Mouse (Mus musculus) forebrain, postnatal 0 days (tissue): ENCODE measurements around the gene 1700016C15Rik. TPM values are rescaled to one million over a fixed set of nuclear protein-coding genes. Genes with fewer than 3 reads are reported as not detected.

Experiments used
- ATAC-seq: fragments of 200-750 bp; cut with Nextera tagmentation; 2 replicates; pipeline ENCODE4 v1.8.0; 2017; ENCODE audit warnings: mild to moderate bottlenecking, moderate library complexity
- DNase-seq: peaks from one replicate; pipeline ENCODE4 v3.0.0-alpha.2; 2015
- H3K27ac ChIP-seq: fragments of 300-500 bp; sonication (generic); 2 replicates; pipeline ENCODE4 v1.5.1; 2014; ENCODE audit warnings: low read depth, mild to moderate bottlenecking, antibody characterized with exemption, low read length, moderate library complexity, mixed read lengths
- H3K27me3 ChIP-seq: fragments of 300-500 bp; sonication (generic); 2 replicates; pipeline ENCODE4 v1.6.1; 2014; ENCODE audit warnings: mild to moderate bottlenecking, low read length, mixed read lengths; ENCODE audit not compliant: insufficient read depth
- H3K36me3 ChIP-seq: fragments of 300-500 bp; sonication (generic); 2 replicates; pipeline ENCODE4 v1.6.1; 2014; ENCODE audit warnings: mild to moderate bottlenecking, moderate library complexity; ENCODE audit not compliant: insufficient read depth
- H3K4me1 ChIP-seq: fragments of 300-500 bp; sonication (generic); 2 replicates; pipeline ENCODE4 v1.6.1; 2014; ENCODE audit warnings: antibody characterized with exemption; ENCODE audit not compliant: insufficient read depth
- H3K4me2 ChIP-seq: fragments of 300-500 bp; sonication (generic); 2 replicates; pipeline ENCODE4 v1.6.1; 2014; ENCODE audit warnings: low read depth, mild to moderate bottlenecking, moderate library complexity
- H3K4me3 ChIP-seq: fragments of 300-500 bp; sonication (generic); 2 replicates; pipeline ENCODE4 v1.5.1; 2014; ENCODE audit warnings: low read depth, low read length, mixed read lengths
- H3K9ac ChIP-seq: fragments of 300-500 bp; sonication (generic); 2 replicates; pipeline ENCODE4 v1.6.1; 2014; ENCODE audit warnings: mild to moderate bottlenecking
- H3K9me3 ChIP-seq: fragments of 300-500 bp; sonication (generic); 2 replicates; pipeline ENCODE4 v1.6.1; 2016; ENCODE audit warnings: low read length
- CTCF ChIP-seq: sonication (generic); IDR thresholded peaks from 2 replicates; pipeline ENCODE4 v1.5.1; 2016; ENCODE audit warnings: antibody characterized with exemption, control low read depth, low read depth
- WGBS: fragments of 180-500 bp; shearing (Covaris S2); extraction: QIAGEN DNeasy Blood & Tissue Kit; methylation state at CpG from one replicate; pipeline ENCODE4 v1.1.7; 2014; 5-methylcytosine and 5-hydroxymethylcytosine counted together
- polyA plus RNA-seq: library from polyadenylated mRNA; unstranded; fragments of >200 nt; fragmentation: Nextera tagmentation; extraction: Ambion mirVana; gene quantifications from 2 replicates; pipeline ENCODE4 v1.2.1, GENCODE M21; 2015
- total RNA-seq: library from RNA; depleted of rRNA; stranded (reverse); fragments of >200 nt; gene quantifications from 2 replicates; pipeline ENCODE4 v1.2.3, GENCODE M21; 2014

1700016C15Rik gene
- total and polyA plus RNA-seq, 2 experiments from 2014 or later, result 0.21 TPM; not detected in 1

- 78% methylated on average over 7 of the region's 7 CpGs for WGBS
- Histone ChIP-seq H3K36me3 (no peaks in the 10 kb centered on the region), H3K4me3 (no peak overlapping the region), H3K27me3 (no peaks in the 10 kb centered on the region), H3K4me2 (no peak overlapping the region), H3K9ac (no peak overlapping the region), H3K9me3 (no peaks in the 10 kb centered on the region), H3K27ac (no peak overlapping the region), H3K4me1 (no peaks in the 10 kb centered on the region)
- no peak for TF ChIP-seq CTCF
- ATAC-seq (no peak), DNase-seq (no peak)
Observed at GRCm38 (mm10) chr1:177717057-177717835, 12.4 kb upstream of the 1700016C15Rik start.

DNA sequence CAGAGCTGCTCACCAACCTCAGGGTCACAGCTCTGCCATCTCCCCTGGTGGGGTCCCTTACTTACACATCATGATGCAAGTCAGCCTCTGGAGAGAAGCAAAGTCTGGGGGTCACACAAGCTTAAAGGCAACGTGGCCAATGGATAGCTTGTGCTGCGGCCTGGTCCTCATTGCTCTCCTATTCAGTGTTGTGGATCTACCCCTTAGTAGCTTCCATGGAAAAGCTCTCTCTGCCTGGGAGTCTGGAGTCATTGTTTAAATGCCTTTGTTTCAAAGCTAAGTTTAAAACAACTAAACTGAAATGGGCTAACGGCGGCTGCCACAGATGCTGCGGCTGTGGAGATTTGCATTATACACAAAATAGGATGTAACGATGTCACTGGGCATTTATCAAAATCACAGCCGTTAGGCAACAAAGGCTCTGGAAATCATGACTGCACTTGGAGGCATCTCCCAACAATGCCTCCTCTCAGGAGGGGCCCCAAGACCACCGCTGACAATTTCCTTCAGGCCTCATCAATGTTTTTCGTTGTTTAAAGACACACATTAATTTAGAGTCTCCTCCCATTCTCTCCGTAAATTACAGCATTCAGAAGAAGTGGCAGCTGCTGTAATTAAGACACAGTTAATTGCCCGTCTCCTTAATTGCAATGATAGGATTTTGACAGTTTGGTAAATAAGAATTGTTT, 11.1 kb upstream of the 1700016C15Rik start:
- Histone ChIP-seq H3K9me3 (no peaks in the 10 kb centered on the region), H3K27ac (no peak overlapping the region), H3K4me2 (no peak overlapping the region), H3K36me3 (no peaks in the 10 kb centered on the region), H3K9ac (no peak overlapping the region), H3K4me3 (no peak overlapping the region), H3K4me1 (no peaks in the 10 kb centered on the region), H3K27me3 (no peaks in the 10 kb centered on the region)
- peak; percentile 84 for ATAC-seq
- DNase-seq, result peak; percentile 35
- TF ChIP-seq CTCF, result no peak
- WGBS, result 26% methylated on average over 11 of the region's 11 CpGs

GRCm38 (mm10) chr1:177719029-177719427, 10.6 kb upstream of the 1700016C15Rik start:
- Histone ChIP-seq H3K4me3 (no peak overlapping the region), H3K9ac (no peak overlapping the region), H3K27ac (no peak overlapping the region), H3K9me3 (no peaks in the 10 kb centered on the region), H3K4me2 (no peak overlapping the region), H3K27me3 (no peaks in the 10 kb centered on the region), H3K36me3 (no peaks in the 10 kb centered on the region), H3K4me1 (no peaks in the 10 kb centered on the region)
- ATAC-seq, result peak; percentile 7; the same call in 1 of the 2 replicates
- TF ChIP-seq CTCF, result no peak
- WGBS, result 75% methylated on average over 3 of the region's 3 CpGs
- no peak for DNase-seq

DNA sequence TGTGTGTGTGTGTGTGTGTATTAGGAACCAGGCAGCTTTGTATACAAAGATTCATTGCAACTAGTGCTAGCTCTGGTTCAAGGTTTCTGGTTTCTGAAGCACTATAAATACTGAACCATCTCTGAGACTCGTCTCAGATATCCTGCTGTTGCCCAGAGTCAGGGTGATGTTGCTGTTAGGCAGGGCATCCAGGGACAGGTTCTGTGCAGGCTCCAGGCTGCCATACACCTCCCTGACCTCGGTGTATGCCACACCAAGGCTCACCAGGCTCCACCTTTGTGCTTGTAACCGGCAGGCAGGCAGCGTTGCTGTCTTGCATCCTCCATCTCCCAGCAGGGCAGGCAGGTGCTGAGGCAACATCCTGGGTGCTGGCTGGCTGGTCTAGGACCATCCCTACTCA, 5.8 kb upstream of the 1700016C15Rik start:
- Histone ChIP-seq H3K4me1 (no peaks in the 10 kb centered on the region), H3K4me3 (no peak overlapping the region), H3K36me3 (no peaks in the 10 kb centered on the region), H3K27ac (no peak overlapping the region), H3K9ac (no peak overlapping the region), H3K4me2 (no peak overlapping the region), H3K9me3 (no peaks in the 10 kb centered on the region), H3K27me3 (no peaks in the 10 kb centered on the region)
- 78% methylated on average over 4 of the region's 4 CpGs for WGBS
- no peak for ATAC-seq
- TF ChIP-seq CTCF, result no peak
- no peak for DNase-seq

DNA sequence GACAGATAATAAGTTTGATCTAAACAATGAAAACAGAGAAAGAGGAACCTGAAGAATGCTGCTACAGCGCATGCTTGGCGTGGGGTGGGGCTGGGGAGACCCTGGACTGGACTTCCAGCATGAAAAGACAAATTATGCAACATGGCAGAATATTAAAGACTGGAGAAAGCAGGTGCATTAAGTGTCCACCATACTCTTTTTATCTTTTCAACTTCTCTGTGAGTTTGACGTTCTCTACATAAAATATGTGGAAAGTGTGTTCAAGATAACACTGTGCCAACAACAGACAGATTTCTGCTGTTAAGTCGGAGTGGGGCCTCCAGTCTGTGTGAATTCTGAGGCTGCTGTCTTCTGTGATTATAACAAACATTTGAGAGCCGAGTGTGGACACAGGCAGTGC, 2.7 kb upstream of the 1700016C15Rik start:
- no peak overlapping the region for H3K4me3 ChIP-seq
- 0 out of 2 replicates have a peak, but pooled peaks cover 5% of the 10 kb centered on the region for H3K9me3 ChIP-seq
- H3K4me2 ChIP-seq, result no peak overlapping the region
- H3K27ac ChIP-seq, result no peak overlapping the region
- DNase-seq (no peak), ATAC-seq (no peak)
- WGBS, result 75% methylated on average over 5 of the region's 5 CpGs
- no peaks in the 10 kb centered on the region for H3K27me3 ChIP-seq
- no peaks in the 10 kb centered on the region for H3K36me3 ChIP-seq
- H3K9ac ChIP-seq, result no peak overlapping the region
- no peak for TF ChIP-seq CTCF
- H3K4me1 ChIP-seq, result no peaks in the 10 kb centered on the region

DNA sequence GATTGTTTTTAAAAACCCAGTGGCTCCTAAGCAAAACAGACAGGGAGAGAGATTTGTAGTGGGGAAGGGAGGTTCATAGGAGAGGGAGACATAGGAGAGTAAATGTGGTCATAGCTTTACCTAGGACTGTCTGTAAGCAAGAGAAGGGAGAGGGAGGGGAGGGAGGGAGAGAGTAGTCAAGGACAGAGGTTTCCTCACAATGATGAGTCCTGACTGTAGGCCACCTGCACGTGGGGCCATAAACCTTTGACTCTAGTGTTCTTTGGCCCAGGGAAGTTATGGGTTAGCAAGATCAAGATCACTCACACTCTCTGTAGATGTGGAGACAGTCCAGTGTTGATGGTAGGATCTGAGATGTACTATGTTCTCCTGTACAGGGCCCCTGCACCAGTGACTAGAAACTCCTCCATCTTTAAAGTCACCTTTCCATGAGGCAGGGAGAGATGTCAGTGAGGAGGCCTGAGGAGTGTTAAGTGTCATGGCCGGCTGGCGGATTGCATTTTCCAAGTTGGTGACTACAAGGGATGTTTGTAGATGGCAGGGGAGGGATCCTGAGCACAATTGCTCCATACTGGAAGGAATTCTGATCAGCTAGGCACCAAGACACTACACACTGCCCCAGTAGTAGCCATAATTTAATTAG, 1.6 kb upstream of the 1700016C15Rik start:
- Histone ChIP-seq H3K4me2 (no peak overlapping the region), H3K36me3 (no peaks in the 10 kb centered on the region), H3K9me3 (0 out of 2 replicates have a peak, but pooled peaks cover 5% of the 10 kb centered on the region), H3K27ac (no peak overlapping the region), H3K4me1 (no peaks in the 10 kb centered on the region), H3K4me3 (no peak overlapping the region), H3K27me3 (no peaks in the 10 kb centered on the region), H3K9ac (no peak overlapping the region)
- WGBS, result 95% methylated on average over 3 of the region's 3 CpGs
- DNase-seq, result no peak
- no peak for TF ChIP-seq CTCF
- ATAC-seq, result no peak

DNA sequence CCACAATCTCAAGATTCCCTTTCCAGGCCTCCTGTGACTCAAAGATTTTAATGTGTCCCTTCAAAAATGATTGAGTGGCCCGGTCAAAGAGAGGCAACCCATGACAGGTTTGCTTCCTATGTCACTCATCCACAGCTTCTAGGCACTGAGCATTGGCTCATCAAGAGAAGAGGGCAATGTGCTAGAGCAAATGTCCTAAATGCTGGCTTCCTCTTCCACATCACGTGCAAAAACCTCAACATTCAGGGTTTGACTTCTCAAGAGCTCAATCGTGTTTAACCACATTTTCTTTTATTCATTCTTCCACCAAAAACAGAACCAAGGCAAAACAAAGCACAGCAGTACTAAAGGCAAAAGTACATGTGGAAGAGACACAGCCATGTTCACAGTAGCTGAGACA, 2.4 kb downstream of the 1700016C15Rik start:
- Histone ChIP-seq H3K9ac (no peak overlapping the region), H3K4me2 (no peak overlapping the region), H3K9me3 (0 out of 2 replicates have a peak, but pooled peaks cover 5% of the 10 kb centered on the region), H3K27me3 (no peaks in the 10 kb centered on the region), H3K4me1 (no peaks in the 10 kb centered on the region), H3K36me3 (no peaks in the 10 kb centered on the region), H3K27ac (no peak overlapping the region), H3K4me3 (no peak overlapping the region)
- ATAC-seq (no peak), DNase-seq (no peak)
- TF ChIP-seq CTCF, result no peak
- WGBS, result 94% methylated on average over 3 of the region's 3 CpGs
